Mouse (Mus musculus) neural tube, embryonic 15.5 days (tissue): ENCODE measurements around the gene Rnf135. TPM values are rescaled to one million over a fixed set of nuclear protein-coding genes. Genes with fewer than 3 reads are reported as not detected.
"Not testable (repeated sequence)": the region's sequence is repeated elsewhere in the genome, so short reads cannot be mapped to it uniquely, and the experiment has no call there.

Source experiments
- ATAC-seq: fragments of 200-750 bp; cut with Nextera tagmentation; 2 replicates; pipeline ENCODE4 v1.8.0; 2017; ENCODE audit warnings: mild to moderate bottlenecking, moderate TSS enrichment, moderate library complexity; ENCODE audit not compliant: low FRiP score
- H3K27ac ChIP-seq: fragments of 300-500 bp; sonication (generic); replicated peaks from 2 replicates; pipeline ENCODE4 v1.5.1; 2015; ENCODE audit warnings: mild to moderate bottlenecking, inconsistent platforms
- H3K27me3 ChIP-seq: fragments of 300-500 bp; sonication (generic); replicated peaks from 2 replicates; pipeline ENCODE4 v1.6.1; 2015; ENCODE audit warnings: inconsistent platforms
- H3K36me3 ChIP-seq: fragments of 300-500 bp; sonication (generic); 2 replicates; pipeline ENCODE4 v1.6.1; 2015; ENCODE audit warnings: inconsistent platforms
- H3K4me1 ChIP-seq: fragments of 300-500 bp; sonication (generic); 2 replicates; pipeline ENCODE4 v1.6.1; 2015; ENCODE audit warnings: inconsistent platforms
- H3K4me2 ChIP-seq: fragments of 300-500 bp; sonication (generic); 2 replicates; pipeline ENCODE4 v1.6.1; 2015; ENCODE audit warnings: inconsistent platforms, mild to moderate bottlenecking, moderate library complexity
- H3K4me3 ChIP-seq: fragments of 300-500 bp; sonication (generic); replicated peaks from 2 replicates; pipeline ENCODE4 v1.5.1; 2015; ENCODE audit warnings: mild to moderate bottlenecking, inconsistent platforms
- H3K9ac ChIP-seq: fragments of 300-500 bp; sonication (generic); replicated peaks from 2 replicates; pipeline ENCODE4 v1.6.1; 2015; ENCODE audit warnings: mild to moderate bottlenecking, inconsistent platforms
- H3K9me3 ChIP-seq: fragments of 300-500 bp; sonication (generic); replicated peaks from 2 replicates; pipeline ENCODE4 v1.6.1; 2016; ENCODE audit warnings: inconsistent platforms
- WGBS: fragments of 180-500 bp; shearing (Covaris S2); methylation state at CpG from one replicate; pipeline ENCODE4 v1.1.7; 2015; ENCODE audit warnings: mixed read lengths; 5-methylcytosine and 5-hydroxymethylcytosine counted together
- polyA plus RNA-seq: library from polyadenylated mRNA; unstranded; fragments of >200 nt; fragmentation: Nextera tagmentation; extraction: Ambion mirVana; gene quantifications from 2 replicates; pipeline ENCODE4 v1.2.1, GENCODE M21; 2015

Gene Rnf135
- polyA plus RNA-seq, 1 experiment from 2014 or later, result 2.9 TPM

GRCm38 (mm10) chr11:80208860-80209800 is 25.5 kb downstream of the Rnf135 start, which contains the start of gene Rhot1:
TSS of gene Rhot1 (plus strand) at chr11:80209019.
- Histone ChIP-seq H3K4me1 (peaks cover 18% of the 10 kb centered on the region), H3K36me3 (peaks cover 5% of the 10 kb centered on the region; the same call in 1 of the 2 replicates), H3K9me3 (no peaks in the 10 kb centered on the region), H3K4me2 (peak within 1 kb of the TSS; percentile 63), H3K4me3 (peak within 1 kb of the TSS; percentile 98), H3K27me3 (no peaks in the 10 kb centered on the region), H3K27ac (peak within 1 kb of the TSS; percentile 94), H3K9ac (peak within 1 kb of the TSS; percentile 98)
- ATAC-seq, result peak; percentile 94
- WGBS, result under 1% methylated on average over 78 of the region's 78 CpGs

- Histone ChIP-seq H3K27ac (no peak overlapping the region), H3K36me3 (peaks cover 8% of the 10 kb centered on the region; the same call in 1 of the 2 replicates), H3K4me2 (peak overlapping the region; percentile 63), H3K4me1 (peaks cover 18% of the 10 kb centered on the region), H3K27me3 (no peaks in the 10 kb centered on the region), H3K4me3 (peak overlapping the region; percentile 98), H3K9ac (0 out of 2 replicates have a peak overlapping the region, but pooled peaks have one; percentile 20), H3K9me3 (no peaks in the 10 kb centered on the region)
- 61% methylated on average over 6 of the region's 6 CpGs for WGBS
- no peak for ATAC-seq
Measured at GRCm38 (mm10) chr11:80210321-80210720, 26.7 kb downstream of the Rnf135 start.

GRCm38 (mm10) chr11:80212282-80212681 is 28.6 kb downstream of the Rnf135 start:
- no peak overlapping the region for H3K4me2 ChIP-seq
- H3K4me1 ChIP-seq, result peaks cover 18% of the 10 kb centered on the region
- H3K4me3 ChIP-seq, result no peak overlapping the region
- H3K9ac ChIP-seq, result no peak overlapping the region
- WGBS, result 100% methylated on average over 2 of the region's 2 CpGs
- ATAC-seq, result no peak
- H3K9me3 ChIP-seq, result no peaks in the 10 kb centered on the region
- H3K36me3 ChIP-seq, result peaks cover 8% of the 10 kb centered on the region; the same call in 1 of the 2 replicates
- no peak overlapping the region for H3K27ac ChIP-seq
- H3K27me3 ChIP-seq, result no peaks in the 10 kb centered on the region

DNA sequence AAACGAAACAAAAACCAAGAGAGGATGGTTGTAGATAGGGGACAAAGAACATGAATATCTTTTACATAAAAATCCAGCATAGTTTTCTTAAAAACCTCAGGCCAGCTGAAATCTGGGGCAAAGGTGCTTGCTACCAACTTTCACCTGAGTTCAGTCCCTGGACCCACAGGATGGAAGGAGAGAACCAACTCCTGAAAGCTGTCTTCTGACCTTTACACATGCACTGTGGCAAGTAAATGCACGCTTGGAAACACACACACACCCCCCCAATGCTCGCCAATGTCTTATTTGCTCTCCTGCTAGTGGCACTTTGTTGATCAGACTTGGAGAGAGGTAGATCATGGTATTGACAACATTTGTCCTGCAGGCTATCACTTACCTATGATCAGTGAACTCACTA is 31.6 kb downstream of the Rnf135 start:
- Histone ChIP-seq H3K27me3 (no peaks in the 10 kb centered on the region), H3K4me1 (peaks cover 14% of the 10 kb centered on the region), H3K4me2 (no peak overlapping the region), H3K4me3 (no peak overlapping the region), H3K27ac (no peak overlapping the region), H3K9me3 (no peaks in the 10 kb centered on the region), H3K36me3 (peaks cover 10% of the 10 kb centered on the region; the same call in 1 of the 2 replicates), H3K9ac (no peak overlapping the region)
- WGBS, result 92% methylated on average over 3 of the region's 3 CpGs
- ATAC-seq, result no peak

- Histone ChIP-seq H3K9ac (no peak overlapping the region), H3K36me3 (peaks cover 34% of the 10 kb centered on the region), H3K4me2 (no peak overlapping the region), H3K27me3 (no peaks in the 10 kb centered on the region), H3K9me3 (no peaks in the 10 kb centered on the region), H3K4me1 (peaks cover 5% of the 10 kb centered on the region; the same call in 1 of the 2 replicates), H3K4me3 (no peak overlapping the region), H3K27ac (no peak overlapping the region)
- ATAC-seq, result no peak
- 84% methylated on average over 11 of the region's 11 CpGs for WGBS
Measured at GRCm38 (mm10) chr11:80218657-80219293, 35.1 kb downstream of the Rnf135 start.

DNA sequence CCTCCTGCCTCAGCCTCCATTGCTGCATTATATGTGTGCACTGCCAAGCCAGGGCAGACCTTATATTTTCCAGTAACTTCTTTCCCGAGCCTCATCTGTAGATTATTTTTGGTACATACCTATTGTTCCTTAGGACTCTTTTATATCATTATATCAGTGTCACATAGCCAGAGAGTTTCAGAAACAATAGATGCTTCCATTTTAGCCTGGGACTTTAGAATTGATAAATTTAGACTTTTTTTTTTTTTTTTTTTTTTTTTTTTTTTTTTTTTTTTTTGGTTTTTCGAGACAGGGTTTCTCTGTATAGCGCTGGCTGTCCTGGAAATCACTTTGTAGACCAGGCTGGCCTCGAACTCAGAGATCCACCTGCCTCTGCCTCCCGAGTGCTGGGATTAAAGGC is 46.4 kb downstream of the Rnf135 start:
- H3K9ac ChIP-seq, H3K4me1 ChIP-seq, H3K4me2 ChIP-seq, H3K4me3 ChIP-seq, ATAC-seq, H3K9me3 ChIP-seq, H3K27me3 ChIP-seq, H3K27ac ChIP-seq: not testable (repeated sequence)
- peaks cover 55% of the 10 kb centered on the region for H3K36me3 ChIP-seq
- 90% methylated on average over 5 of the region's 5 CpGs for WGBS

DNA sequence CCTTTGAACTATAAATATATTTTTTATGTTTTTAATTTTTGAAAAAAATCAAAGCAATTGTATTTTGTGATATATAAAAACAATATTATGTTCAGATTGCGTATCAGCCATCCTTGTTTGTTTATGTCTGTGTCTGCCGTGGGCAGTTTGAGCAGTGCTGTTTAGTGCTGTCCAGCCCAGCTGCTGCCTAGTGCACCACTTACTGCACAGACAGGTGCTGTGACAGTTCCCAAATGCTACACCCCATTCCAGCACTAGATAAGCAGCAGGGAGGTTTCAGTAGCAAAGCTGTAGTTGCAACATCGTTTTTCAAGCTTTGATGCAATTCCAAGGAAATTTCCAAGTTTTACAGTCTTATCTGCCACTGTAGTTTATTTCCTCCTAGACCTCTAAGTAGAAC is 53.6 kb downstream of the Rnf135 start:
- WGBS, result 85% methylated on average over 3 of the region's 3 CpGs
- Histone ChIP-seq H3K9ac (no peak overlapping the region), H3K27ac (no peak overlapping the region), H3K9me3 (no peaks in the 10 kb centered on the region), H3K4me1 (no peaks in the 10 kb centered on the region), H3K4me2 (no peak overlapping the region), H3K27me3 (no peaks in the 10 kb centered on the region), H3K4me3 (no peak overlapping the region), H3K36me3 (peaks cover 42% of the 10 kb centered on the region)
- ATAC-seq, result no peak

GRCm38 (mm10) chr11:80238306-80238705 is 54.7 kb downstream of the Rnf135 start:
- no peak overlapping the region for H3K4me3 ChIP-seq
- H3K9me3 ChIP-seq, result no peaks in the 10 kb centered on the region
- H3K27me3 ChIP-seq, result no peaks in the 10 kb centered on the region
- H3K4me1 ChIP-seq, result no peaks in the 10 kb centered on the region
- H3K36me3 ChIP-seq, result peaks cover 44% of the 10 kb centered on the region
- 95% methylated on average over 4 of the region's 4 CpGs for WGBS
- no peak for ATAC-seq
- H3K9ac ChIP-seq, result no peak overlapping the region
- no peak overlapping the region for H3K4me2 ChIP-seq
- H3K27ac ChIP-seq, result no peak overlapping the region

DNA sequence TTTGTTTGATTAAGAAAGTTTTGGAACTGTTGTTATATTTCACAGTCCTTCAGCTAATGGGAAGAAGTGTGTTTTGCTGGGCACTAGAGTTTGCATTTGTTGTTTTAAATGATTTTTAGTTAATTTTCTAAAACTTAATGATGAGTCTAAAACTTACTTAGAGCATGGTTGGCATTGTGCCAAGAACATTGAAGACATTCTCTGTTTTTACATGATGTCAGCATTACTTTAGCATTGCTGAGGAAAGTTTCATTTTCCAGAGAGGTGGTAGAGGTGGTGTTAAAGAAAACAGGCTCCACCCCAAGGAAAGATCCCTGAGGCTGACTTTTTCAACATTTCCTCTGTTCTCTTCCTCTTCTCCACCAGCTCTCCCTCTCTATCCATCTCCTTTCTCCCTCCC is 63.4 kb downstream of the Rnf135 start:
- Histone ChIP-seq H3K9ac (no peak overlapping the region), H3K27ac (no peak overlapping the region), H3K9me3 (no peaks in the 10 kb centered on the region), H3K27me3 (no peaks in the 10 kb centered on the region), H3K4me3 (no peak overlapping the region), H3K4me1 (no peaks in the 10 kb centered on the region), H3K36me3 (peaks cover 80% of the 10 kb centered on the region), H3K4me2 (no peak overlapping the region)
- no peak for ATAC-seq

- Histone ChIP-seq H3K4me1 (no peaks in the 10 kb centered on the region), H3K4me2 (no peak overlapping the region), H3K9ac (no peak overlapping the region), H3K4me3 (no peak overlapping the region), H3K27me3 (no peaks in the 10 kb centered on the region), H3K36me3 (peaks cover 76% of the 10 kb centered on the region), H3K27ac (no peak overlapping the region), H3K9me3 (no peaks in the 10 kb centered on the region)
- ATAC-seq, result no peak
- 92% methylated on average over 3 of the region's 3 CpGs for WGBS
Measured at GRCm38 (mm10) chr11:80248531-80248930, 64.9 kb downstream of the Rnf135 start.
